Mouse (Mus musculus): ENCODE measurements around the gene Grb2.

The Grb2 gene

DNA sequence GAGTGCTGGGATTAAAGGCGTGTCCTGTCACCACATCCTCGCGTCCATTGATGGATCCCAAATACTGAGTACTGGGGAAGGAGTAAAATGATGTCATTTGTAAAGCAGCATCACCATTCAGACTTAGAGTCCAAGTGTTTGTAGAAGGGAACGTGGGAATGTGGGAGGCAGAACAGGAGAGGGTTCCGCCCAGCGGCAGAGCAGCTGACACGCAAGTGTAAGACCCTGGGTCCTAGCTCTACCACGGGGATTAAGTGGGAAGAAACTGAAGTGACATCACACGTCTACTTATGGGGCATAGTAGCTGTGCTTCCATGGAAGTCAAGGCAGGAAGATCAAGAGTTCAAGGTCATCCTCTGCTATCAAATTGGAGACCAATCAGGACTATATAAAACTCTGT lies 2.7 kb upstream of the Grb2 start:
- DNase-seq = no peak

DNA sequence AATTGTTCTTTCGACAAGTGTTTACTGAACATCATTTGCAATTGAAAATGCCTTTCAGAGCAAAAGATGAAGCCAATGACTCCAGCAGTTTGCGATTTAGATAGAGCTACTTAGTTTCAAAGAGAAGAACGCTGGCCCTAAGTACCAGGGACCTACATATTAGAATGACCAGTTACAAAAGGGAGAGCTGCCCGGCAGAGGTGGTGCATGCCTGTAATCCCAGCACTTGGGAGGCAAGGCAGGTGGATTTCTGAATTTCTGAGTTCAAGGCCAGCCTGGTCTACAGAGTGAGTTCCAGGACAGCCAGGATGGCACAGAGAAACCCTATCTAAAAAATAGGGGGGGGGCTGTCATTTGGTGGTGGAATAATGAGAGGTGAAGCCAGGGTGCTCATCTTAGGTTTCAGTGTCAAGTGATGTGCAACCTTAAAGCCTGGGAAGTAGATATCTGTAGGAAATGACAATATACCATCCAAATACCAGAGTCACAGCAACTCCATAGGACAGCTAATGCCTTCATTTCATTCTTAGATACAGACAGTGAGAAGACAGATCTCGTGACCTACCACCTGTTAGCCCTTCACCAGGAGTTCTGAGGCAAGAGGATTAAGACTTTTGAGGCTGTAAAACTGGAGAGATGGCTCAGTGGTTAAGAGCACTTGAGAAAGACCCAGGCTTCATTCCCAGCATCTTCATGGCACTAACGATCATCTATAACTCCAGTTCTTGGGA lies 1.6 kb upstream of the Grb2 start:
- no peak for DNase-seq

DNA sequence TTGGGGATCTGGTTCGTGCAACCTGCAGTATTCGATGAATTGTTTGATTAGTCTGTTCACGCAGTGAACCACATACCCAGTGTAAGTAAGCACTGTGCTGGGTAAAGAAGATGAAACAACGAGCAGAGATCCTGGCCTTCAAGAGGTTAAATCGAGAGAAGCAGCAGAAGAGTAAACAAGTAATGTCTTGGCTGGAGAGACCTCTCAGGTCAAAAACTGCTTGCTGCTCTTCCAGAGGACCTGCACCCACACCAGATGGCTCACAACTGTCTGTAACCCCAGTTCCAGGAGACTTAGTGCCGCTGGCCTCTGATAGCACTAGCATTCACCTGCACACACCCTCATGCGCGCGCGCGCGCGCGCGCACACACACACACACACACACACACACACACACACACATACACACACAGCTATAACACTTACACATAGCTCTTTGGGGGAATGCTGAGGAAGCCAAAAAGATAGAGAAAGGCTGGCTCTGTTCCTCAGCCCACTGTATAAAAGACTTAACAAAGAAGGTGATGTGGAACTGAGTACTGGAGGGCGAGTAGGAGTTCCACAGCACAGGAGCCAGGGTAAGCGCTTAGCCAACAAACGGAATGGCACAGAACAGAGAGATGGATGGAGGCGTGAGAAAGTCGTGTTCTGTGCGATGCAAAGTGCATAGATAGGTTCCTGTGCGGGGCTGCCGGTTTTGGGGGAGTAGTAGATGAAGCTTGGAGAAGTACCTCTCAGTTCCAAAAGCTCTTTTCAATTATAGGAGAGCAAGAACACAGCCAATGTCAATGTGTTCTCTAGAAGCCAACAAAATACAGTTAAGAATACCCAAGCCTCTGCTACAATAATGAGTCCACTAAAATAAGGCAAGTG lies 795 bp upstream of the Grb2 start:
- DNase-seq = peak; percentile 70

DNA sequence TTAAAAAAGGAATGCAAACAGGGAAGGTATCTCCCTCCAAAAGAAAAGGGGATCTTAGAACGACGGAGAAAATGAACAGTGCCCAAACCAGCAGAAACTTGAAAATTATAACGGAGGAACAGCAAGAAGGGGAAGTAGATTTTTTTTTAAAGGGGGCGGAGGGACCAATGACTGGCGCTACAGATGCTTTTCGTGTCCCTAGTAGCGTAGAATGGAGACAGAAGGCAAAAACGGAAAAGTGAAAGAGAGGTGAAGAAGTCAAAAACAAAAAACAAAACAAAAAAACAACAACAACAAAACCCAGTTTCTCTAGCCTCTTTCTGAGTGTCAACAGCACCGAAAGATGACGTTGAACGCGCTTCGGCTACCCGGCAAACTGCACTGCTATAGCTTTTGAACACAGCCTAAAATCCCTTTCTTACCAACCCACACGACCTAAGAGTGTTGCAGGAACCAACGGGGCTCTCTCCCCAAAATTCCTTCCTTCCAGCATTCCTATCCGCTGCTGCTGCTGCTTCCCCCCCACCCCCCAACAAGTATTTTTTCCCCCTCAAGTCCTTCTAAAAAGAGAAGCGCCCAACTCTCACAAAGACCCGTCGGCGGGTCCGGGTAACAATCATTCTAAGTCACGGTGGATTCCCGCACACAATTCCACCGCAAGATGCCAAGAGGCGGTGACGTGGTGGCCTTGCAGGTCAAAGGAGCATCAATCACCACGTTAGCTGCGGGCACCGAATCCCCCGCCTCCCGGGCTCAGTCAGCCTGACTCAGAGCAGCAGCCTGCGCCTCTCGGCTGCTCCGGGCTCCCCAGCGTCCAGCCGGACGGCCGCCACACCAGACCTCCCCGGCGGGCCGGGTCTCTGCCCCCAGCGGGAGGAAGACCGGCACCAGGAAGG lies 836 bp downstream of the Grb2 start:
- DNase-seq = peak; percentile 63

DNA sequence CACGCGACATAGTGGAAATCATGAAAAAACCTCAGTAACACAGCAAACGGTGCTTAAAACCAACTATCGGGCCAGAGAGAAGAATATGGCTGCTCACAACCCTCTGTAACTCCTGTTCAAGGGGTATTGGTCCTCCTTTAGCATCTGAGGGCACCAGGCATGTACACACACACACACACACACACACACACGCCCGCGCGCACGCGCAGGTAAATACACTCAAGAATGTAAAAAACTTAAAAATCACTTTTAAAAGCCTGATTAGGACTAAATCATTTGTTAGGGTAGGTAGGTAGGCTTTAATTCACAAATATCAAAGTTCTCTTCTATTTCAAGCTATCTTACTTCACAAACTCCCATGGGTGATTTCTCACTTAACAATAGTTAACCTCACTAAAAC lies 1.8 kb downstream of the Grb2 start:
- DNase-seq = no peak

DNA sequence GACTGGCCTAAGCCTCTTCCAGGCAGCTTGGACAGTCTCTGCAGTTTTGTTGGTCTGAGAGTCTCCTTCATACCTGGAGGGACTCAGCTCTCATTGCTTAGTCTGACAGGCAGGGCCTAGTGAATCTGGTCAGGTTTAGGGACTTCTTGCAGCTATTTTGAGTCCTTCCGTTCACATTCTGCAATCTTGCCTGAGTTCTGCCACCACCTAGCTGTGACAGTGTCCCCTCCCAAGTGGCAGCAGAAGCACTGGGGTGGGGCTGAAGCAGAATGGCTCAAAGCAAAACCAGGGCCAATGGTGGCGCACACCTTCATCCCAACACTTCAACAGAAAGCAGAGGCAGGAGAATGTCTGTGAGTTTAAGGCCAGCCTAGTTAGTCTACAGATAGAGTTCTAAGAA lies 2.8 kb downstream of the Grb2 start:
- no peak for DNase-seq

DNA sequence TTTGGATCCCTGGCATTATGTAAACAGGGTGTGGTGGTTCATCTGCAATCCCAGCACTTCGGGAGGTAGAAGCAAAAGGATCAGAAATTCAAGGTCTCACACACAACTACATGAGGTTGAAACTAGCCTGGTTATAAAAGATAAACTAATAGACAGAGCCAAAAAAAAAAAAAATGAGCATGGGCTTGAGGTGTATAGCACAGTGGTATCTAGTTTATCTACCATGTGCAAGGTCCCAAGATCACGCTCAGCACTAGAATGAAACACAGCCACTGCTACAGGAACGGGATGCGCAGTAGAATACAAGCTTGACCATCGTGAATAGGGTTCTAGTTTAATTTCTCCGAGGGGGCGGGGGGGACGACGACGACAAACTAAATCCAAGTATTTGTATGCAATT lies 3.7 kb downstream of the Grb2 start:
- no peak for DNase-seq

DNA sequence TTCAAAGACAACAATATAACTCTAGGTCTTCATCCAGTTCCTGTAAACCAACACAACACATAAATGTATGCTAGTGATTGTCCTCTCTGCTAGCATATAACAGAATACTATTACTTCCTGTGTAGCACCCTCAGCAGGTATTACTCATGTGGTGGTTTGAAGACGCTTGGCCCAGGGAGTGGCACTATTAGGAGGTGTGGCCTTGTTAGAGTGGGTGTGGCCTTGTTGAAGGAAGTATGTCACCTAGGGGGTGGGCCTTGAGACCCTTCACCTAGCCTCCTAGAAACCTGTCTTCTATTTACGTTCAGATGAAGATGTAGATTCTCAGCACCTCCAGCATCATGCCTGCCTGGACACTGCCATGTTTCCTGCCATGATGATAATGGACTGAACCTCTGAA lies 4.9 kb downstream of the Grb2 start:
- DNase-seq = no peak

DNA sequence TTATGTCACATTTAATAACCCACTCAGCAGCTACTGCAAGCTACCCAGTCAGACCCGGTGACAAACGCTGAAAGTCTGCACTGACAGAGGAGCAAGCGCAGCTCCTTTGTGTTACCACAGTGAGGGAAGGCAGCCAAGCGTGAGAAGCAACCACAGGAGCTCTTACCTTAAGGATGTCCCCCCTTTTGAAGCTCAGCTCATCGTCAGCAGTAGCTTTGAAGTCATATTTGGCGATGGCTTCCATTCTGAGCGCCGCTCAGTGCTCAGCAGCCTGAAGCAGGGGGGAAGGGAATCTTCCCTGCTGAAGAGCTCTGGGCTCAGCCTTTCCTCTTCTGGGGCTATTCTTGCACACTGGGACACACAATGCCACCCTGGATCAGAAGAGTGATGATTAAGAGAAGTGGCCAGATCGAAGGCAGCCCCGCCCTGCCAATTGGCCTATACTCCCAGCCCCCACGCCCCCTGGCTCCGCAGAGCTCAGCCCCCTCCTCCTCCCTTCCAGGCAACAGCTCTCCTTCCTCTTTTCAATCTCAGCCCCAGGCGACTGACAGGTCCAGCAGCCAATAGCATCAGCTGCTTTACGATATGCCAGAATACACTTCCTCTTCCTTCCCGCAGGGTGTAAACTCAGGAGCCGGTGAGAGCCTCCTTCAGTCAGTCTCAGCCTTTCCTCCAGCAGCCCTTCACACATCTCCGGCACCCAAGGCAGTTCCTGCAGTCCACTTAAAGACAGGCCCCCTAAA lies 9.2 kb downstream of the Grb2 start:
- DNase-seq = peak; percentile 87

DNA sequence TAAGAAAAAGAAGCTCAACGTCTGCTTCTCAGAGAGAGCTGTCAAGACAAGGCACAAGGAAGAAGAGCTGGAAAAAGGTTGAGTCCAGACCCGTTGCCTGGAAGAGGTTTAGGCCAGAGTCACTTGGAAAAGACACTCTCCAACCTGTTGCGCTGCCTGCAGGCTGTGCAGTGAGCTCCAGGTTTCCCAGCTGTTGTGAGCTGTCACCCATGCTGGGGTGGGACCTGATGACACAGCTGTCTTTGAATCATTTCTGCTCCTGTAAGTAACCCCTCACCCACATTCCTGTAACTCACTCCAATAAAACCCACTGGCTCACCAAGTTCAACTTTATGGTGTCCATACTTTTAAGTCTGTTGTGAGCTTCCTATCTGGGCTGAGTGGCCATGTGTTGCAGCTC lies 10.7 kb downstream of the Grb2 start:
- DNase-seq = no peak

DNA sequence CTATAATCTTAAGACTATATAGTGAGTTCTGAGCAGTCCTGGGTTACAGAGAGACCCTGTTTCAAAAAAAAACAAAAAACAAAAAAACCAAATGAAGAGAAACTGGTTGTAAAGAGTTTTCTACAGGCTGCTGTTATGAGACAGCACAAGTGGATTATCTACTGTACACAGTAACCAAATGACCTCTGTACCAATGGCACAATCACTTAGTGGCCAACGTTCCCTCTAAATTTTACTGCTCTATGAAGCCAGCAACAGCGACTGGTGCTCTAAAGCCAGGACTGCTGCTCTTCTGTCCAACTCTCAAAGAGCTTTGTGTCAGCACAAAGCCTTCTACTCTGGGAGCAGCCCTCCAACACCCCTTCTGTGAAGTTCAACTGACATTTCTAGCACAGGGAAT lies 11.3 kb downstream of the Grb2 start:
- no peak for DNase-seq

DNA sequence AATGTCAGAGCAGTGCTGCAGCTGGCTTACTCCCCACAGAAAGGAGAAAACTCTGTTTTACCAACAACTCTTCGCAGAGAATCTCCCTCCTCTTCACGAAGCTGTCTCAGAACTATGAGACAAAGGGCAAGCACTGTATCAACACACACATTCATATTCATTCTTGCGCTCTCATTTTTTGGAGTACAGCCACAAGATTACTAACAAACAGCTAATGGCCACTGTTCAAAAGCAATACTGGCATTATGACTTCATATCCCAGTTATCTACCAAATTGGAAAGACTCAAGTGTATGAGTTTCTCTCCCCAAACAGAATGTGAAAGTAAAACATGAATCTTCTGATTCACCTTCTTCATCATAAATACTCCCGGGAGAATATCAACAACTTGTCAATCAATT lies 11.9 kb downstream of the Grb2 start:
- no peak for DNase-seq

DNA sequence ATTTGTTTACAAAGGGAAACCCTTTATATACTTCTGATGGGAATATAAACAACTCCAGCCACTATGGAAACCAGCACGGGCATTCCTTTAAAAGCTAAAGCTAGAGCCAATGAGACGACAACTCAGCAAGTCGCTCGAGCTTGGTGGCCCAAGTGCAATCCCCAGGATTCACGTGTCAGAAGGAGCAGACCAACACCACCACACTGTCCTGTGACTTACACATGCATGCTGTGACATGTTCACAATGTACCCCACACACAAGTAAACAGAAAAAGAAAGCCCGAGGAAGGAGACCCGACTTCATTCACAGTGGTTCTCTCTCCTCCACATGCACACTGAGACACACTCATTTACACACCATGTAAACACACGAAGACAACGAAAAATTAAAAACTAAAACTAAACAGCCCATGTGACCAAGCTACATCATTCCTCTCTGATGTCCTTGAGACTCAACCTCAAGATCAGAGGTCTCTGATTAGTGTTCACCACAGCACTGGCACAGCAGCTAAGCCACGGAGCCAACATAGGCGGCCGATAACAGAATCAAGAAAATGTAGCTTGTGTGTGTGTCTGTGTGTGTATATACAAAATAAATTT lies 14.3 kb downstream of the Grb2 start:
- DNase-seq = no peak

DNA sequence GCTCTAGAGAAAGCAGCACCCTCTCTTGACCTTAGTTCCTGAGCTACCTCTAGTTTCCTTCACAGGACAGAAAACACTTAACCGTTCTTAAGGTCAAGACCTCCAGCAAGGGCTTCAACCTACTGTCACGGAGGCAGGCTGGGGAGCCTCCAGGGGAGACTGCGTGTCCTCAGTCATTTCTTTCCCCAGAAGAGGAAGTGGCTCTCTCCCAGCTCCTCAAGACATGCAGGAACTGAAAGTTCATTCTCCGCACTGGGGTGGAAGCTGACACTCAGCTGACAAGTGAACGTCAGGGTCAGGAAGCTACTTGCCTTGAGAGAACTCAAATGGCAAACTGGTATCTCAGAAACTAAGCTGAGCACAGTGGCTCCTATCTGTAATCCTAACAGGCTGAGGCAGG lies 15.6 kb downstream of the Grb2 start:
- no peak for DNase-seq

DNA sequence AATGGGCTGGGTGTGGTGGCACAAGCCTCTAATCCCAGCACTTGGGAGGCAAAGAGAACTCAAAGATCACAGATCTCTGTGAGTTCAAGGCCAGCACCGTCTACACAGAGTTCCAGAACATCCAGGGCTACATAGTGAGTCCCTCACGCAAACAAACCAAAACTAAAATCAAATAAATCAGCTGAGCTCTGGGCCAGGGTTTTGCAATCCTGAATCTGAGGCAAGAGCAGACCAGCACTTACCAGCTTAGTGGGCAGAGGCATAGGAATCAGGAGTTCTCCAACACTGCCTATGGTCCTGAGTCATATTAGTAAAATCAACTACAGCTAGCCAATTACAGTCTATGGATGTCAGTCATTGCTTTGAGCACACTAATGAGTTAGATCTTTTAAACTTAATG lies 16.4 kb downstream of the Grb2 start:
- no peak for DNase-seq

DNA sequence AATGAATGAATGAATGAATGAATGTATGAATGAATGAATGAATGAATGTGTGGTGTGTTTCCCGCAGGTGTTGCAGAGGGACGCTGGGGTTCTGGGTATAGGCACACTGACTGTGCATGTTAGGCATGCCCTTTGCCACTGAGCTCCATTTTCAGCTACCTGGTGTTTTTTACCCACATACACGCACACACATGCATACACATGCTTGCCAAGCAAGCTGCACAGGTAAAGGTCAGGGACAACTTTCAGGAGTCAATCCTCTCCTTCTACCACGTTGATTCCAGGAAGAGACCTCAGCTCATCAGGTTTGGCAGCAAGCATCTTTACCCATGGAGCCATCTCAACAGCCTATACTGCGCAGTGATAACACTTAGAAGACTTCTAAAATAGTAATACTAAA lies 16.9 kb downstream of the Grb2 start:
- DNase-seq = no peak

DNA sequence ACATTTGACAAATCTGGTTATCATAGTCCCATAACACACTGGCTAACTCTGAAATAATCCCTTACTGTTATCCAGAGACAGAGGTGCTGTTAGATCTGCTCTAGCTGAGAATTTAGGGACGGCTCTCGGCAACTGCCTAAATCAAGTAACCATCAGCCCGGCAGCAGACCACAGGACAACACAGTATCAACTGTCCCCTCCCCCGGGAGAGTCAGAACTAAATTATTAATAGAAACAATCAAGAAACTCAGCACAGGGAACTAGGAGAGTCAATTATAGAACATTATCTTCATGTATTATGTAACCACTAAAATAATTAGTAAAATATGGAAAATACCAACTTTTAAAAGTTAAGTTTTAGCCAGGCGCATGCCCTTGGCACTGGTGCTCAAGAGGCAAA lies 17.4 kb downstream of the Grb2 start:
- DNase-seq = no peak

DNA sequence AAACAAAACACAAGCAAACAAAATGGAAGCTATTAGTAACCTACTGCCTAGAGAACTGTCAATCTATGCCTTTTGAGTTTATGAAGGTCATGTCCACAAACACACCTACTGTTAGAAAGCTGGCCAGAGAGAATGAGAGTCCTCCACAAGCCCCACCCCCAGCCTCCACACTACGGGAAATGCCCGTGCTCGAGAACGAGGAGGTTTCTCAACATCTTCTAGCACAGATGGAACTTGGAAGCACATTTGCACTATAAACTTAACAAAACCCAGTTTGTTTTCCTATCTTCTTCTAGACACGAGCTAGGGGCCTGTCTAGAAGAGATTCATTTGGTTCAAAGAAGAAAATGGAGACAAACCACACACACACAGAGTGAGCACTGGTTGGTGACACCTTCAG lies 18.0 kb downstream of the Grb2 start:
- DNase-seq = no peak

DNA sequence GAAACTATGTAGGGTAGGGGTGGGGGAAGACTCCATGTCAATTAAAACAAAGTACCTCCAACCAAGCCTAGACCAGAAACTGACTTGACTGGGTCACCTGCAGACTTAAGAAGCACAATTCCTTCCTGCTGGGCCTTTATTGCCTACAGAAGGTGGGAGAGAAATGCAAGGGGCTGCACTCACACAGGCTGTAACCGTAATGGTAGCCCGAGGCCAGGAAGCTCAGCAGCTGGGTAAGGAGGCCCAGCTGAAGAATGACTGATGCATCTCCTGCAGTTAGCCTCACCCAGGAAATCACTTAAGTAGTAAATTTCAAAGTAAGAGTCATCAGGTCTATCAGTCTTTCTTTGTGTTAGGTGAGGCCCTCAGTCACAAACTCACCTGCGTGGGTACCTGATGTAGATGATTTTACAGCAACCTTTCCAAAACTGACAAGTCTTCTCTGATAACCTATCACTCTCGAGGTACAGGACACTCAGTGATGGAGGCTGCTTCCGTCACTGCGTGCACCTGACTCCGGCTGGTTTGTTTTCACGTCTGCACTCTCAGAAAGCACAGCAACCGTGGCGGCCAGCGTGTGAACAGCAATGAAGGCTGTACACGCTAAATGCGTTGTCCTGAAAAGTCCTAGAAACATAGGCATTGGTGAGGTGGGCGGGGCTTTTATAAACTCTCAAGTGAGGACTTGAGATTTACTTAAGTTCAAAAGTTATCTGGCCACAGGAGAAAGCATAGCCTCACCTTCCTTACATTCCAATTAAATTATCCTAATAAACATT lies 19.1 kb downstream of the Grb2 start:
- DNase-seq = no peak

DNA sequence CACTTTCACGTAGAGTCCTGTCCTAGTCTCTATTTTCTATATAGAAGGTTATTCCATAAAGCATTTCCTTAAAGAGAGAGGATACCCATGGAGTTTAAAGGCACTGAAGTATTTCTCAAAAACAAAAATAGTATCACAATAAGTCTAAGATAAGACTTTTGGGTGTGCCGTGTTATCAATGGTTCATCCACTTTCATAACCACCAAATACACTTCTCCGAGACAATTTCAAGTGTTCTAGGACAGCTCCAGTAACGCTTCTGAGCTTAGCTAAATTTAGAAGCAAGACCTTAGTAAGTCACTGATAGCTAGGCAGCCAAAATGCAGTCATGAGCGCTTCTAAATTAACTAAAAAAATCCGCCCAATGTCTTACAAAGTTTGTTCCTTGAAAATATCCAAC lies 22.0 kb downstream of the Grb2 start:
- DNase-seq = no peak

DNA sequence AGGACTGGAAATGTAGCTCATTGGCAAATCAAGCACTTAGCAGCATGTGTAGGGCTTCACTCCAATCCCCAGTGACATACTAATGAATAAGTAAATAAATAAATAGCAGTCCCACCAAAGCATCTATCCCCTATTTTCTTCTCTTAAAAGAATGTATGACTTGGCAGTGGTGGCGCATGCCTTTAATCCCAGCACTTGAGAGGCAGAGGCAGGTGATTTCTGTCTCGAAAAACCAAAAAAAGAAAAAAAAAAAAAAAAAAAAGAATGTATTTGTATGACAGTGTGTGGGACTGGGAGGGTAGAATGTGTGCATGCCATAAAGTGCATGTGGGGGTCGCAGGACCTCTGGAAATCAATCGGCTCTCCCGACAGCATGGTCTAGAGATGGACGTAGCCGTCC lies 22.4 kb downstream of the Grb2 start:
- no peak for DNase-seq

DNA sequence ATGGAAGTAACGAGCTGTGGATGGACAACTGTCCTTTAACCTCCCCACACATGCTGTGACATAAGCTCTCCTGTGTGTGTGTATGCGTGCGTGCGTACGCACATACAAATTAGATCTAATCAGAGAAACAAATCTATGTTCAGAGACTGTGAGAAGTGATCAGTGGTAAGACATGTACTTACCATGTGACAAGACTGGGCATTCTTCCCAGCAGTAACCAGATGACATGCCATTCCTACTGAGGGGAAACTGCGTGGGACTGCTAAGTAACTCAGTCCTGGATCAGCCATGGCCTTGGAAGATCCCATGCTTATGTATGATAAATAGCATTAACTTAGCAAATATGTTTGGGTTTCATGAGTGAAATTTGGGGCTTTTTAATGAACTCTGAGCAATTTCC lies 23.5 kb downstream of the Grb2 start:
- DNase-seq = no peak
